Mouse (Mus musculus): ENCODE data around the gene Cenpf. TPM values are rescaled to one million over a fixed set of nuclear protein-coding genes. Genes with fewer than 3 reads are reported as not detected.

Cenpf gene
- polyA plus RNA-seq, 1 experiment from 2014 or later, result 106 TPM

GRCm38 (mm10) chr1:189726121-189726520, 38.2 kb upstream of the Cenpf start:
- Histone ChIP-seq H3K4me3 (ENCODE audit: low read depth, low read length) (no peak overlapping the region), H3K9me3 (replicated peaks; ENCODE audit: control insufficient read depth, low read length) (no peaks in the 10 kb centered on the region), H3K9ac (replicated peaks; ENCODE audit: low read length) (no peak overlapping the region), H3K4me2 (ENCODE audit: low read depth, low read length) (no peak overlapping the region), H3K4me1 (ENCODE audit: control insufficient read depth, insufficient read depth, low read length) (no peaks in the 10 kb centered on the region; the same call in 1 of the 2 replicates), H3K27ac (replicated peaks; ENCODE audit: low read depth, low read length) (no peak overlapping the region), H3K36me3 (replicated peaks; ENCODE audit: control insufficient read depth, insufficient read depth, low read depth, low read length) (no peaks in the 10 kb centered on the region), H3K27me3 (ENCODE audit: control insufficient read depth, insufficient read depth, low read length) (no peaks in the 10 kb centered on the region)
- ATAC-seq (replicated peaks; ENCODE audit: insufficient number of reproducible peaks, low FRiP score, low TSS enrichment, low read depth) (no peak), DNase-seq (ENCODE audit: low spot score) (no peak)
- 60% methylated on average over 4 of the region's 4 CpGs for WGBS

GRCm38 (mm10) chr1:189718600-189718999, 30.7 kb upstream of the Cenpf start:
- Histone ChIP-seq H3K27me3 (ENCODE audit: control insufficient read depth, insufficient read depth, low read length) (no peaks in the 10 kb centered on the region), H3K4me2 (ENCODE audit: low read depth, low read length) (no peak overlapping the region), H3K27ac (replicated peaks; ENCODE audit: low read depth, low read length) (no peak overlapping the region), H3K4me3 (ENCODE audit: low read depth, low read length) (no peak overlapping the region), H3K9me3 (replicated peaks; ENCODE audit: control insufficient read depth, low read length) (no peaks in the 10 kb centered on the region), H3K9ac (replicated peaks; ENCODE audit: low read length) (no peak overlapping the region), H3K36me3 (replicated peaks; ENCODE audit: control insufficient read depth, insufficient read depth, low read depth, low read length) (no peaks in the 10 kb centered on the region), H3K4me1 (ENCODE audit: control insufficient read depth, insufficient read depth, low read length) (no peaks in the 10 kb centered on the region)
- no peak for ATAC-seq (replicated peaks; ENCODE audit: insufficient number of reproducible peaks, low FRiP score, low TSS enrichment, low read depth)
- 84% methylated on average over 5 of the region's 5 CpGs for WGBS
- no peak for DNase-seq (ENCODE audit: low spot score)

GRCm38 (mm10) chr1:189717546-189717945, 29.7 kb upstream of the Cenpf start:
- WGBS, result 86% methylated on average over 11 of the region's 11 CpGs
- H3K27me3 ChIP-seq (ENCODE audit: control insufficient read depth, insufficient read depth, low read length), result no peaks in the 10 kb centered on the region
- no peak overlapping the region for H3K4me2 ChIP-seq (ENCODE audit: low read depth, low read length)
- H3K36me3 ChIP-seq (replicated peaks; ENCODE audit: control insufficient read depth, insufficient read depth, low read depth, low read length), result no peaks in the 10 kb centered on the region
- no peaks in the 10 kb centered on the region for H3K4me1 ChIP-seq (ENCODE audit: control insufficient read depth, insufficient read depth, low read length)
- no peak overlapping the region for H3K4me3 ChIP-seq (ENCODE audit: low read depth, low read length)
- H3K27ac ChIP-seq (replicated peaks; ENCODE audit: low read depth, low read length), result no peak overlapping the region
- DNase-seq (ENCODE audit: low spot score) (no peak), ATAC-seq (replicated peaks; ENCODE audit: insufficient number of reproducible peaks, low FRiP score, low TSS enrichment, low read depth) (no peak)
- no peaks in the 10 kb centered on the region for H3K9me3 ChIP-seq (replicated peaks; ENCODE audit: control insufficient read depth, low read length)
- no peak overlapping the region for H3K9ac ChIP-seq (replicated peaks; ENCODE audit: low read length)

- Histone ChIP-seq H3K9ac (replicated peaks; ENCODE audit: low read length) (no peak overlapping the region), H3K4me3 (ENCODE audit: low read depth, low read length) (no peak overlapping the region), H3K36me3 (replicated peaks; ENCODE audit: control insufficient read depth, insufficient read depth, low read depth, low read length) (no peaks in the 10 kb centered on the region), H3K9me3 (replicated peaks; ENCODE audit: control insufficient read depth, low read length) (no peaks in the 10 kb centered on the region), H3K4me2 (ENCODE audit: low read depth, low read length) (no peak overlapping the region), H3K4me1 (ENCODE audit: control insufficient read depth, insufficient read depth, low read length) (no peaks in the 10 kb centered on the region), H3K27me3 (ENCODE audit: control insufficient read depth, insufficient read depth, low read length) (no peaks in the 10 kb centered on the region), H3K27ac (replicated peaks; ENCODE audit: low read depth, low read length) (no peak overlapping the region)
- ATAC-seq (replicated peaks; ENCODE audit: insufficient number of reproducible peaks, low FRiP score, low TSS enrichment, low read depth) (no peak), DNase-seq (ENCODE audit: low spot score) (no peak)
- 47% methylated on average over 19 of the region's 19 CpGs for WGBS
Measured at GRCm38 (mm10) chr1:189715915-189716797, 28.3 kb upstream of the Cenpf start.

- H3K36me3 ChIP-seq (replicated peaks; ENCODE audit: control insufficient read depth, insufficient read depth, low read depth, low read length), result no peaks in the 10 kb centered on the region
- WGBS, result 79% methylated on average over 8 of the region's 8 CpGs
Measured at GRCm38 (mm10) chr1:189709001-189709400, 21.1 kb upstream of the Cenpf start.

GRCm38 (mm10) chr1:189707419-189707818, 19.5 kb upstream of the Cenpf start:
- ATAC-seq (replicated peaks; ENCODE audit: insufficient number of reproducible peaks, low FRiP score, low TSS enrichment, low read depth) (0 out of 2 replicates have a peak, but pooled peaks have one; percentile 59), DNase-seq (ENCODE audit: low spot score) (no peak)
- no peaks in the 10 kb centered on the region for H3K4me1 ChIP-seq (ENCODE audit: control insufficient read depth, insufficient read depth, low read length)
- H3K4me3 ChIP-seq (ENCODE audit: low read depth, low read length), result no peak overlapping the region
- H3K4me2 ChIP-seq (ENCODE audit: low read depth, low read length), result no peak overlapping the region
- WGBS, result 18% methylated on average over 5 of the region's 5 CpGs
- no peak overlapping the region for H3K9ac ChIP-seq (replicated peaks; ENCODE audit: low read length)
- no peak overlapping the region for H3K27ac ChIP-seq (replicated peaks; ENCODE audit: low read depth, low read length)
- H3K36me3 ChIP-seq (replicated peaks; ENCODE audit: control insufficient read depth, insufficient read depth, low read depth, low read length), result no peaks in the 10 kb centered on the region
- H3K9me3 ChIP-seq (replicated peaks; ENCODE audit: control insufficient read depth, low read length), result no peaks in the 10 kb centered on the region
- no peaks in the 10 kb centered on the region for H3K27me3 ChIP-seq (ENCODE audit: control insufficient read depth, insufficient read depth, low read length)

More at GRCm38 (mm10) chr1:189709001-189709400, 21.1 kb upstream of the Cenpf start:
- H3K9me3 ChIP-seq (replicated peaks; ENCODE audit: control insufficient read depth, low read length), result no peaks in the 10 kb centered on the region
- H3K27ac ChIP-seq (replicated peaks; ENCODE audit: low read depth, low read length), result no peak overlapping the region
- ATAC-seq (replicated peaks; ENCODE audit: insufficient number of reproducible peaks, low FRiP score, low TSS enrichment, low read depth) (no peak), DNase-seq (ENCODE audit: low spot score) (no peak)
- no peaks in the 10 kb centered on the region for H3K27me3 ChIP-seq (ENCODE audit: control insufficient read depth, insufficient read depth, low read length)
- no peak overlapping the region for H3K9ac ChIP-seq (replicated peaks; ENCODE audit: low read length)
- no peak overlapping the region for H3K4me2 ChIP-seq (ENCODE audit: low read depth, low read length)
- H3K4me1 ChIP-seq (ENCODE audit: control insufficient read depth, insufficient read depth, low read length), result no peaks in the 10 kb centered on the region
- H3K4me3 ChIP-seq (ENCODE audit: low read depth, low read length), result no peak overlapping the region

- no peak overlapping the region for H3K9ac ChIP-seq (replicated peaks; ENCODE audit: low read length)
- no peak for DNase-seq (ENCODE audit: low spot score)
- H3K36me3 ChIP-seq (replicated peaks; ENCODE audit: control insufficient read depth, insufficient read depth, low read depth, low read length), result no peaks in the 10 kb centered on the region
- H3K4me3 ChIP-seq (ENCODE audit: low read depth, low read length), result no peak overlapping the region
- H3K27ac ChIP-seq (replicated peaks; ENCODE audit: low read depth, low read length), result no peak overlapping the region
- no peaks in the 10 kb centered on the region for H3K9me3 ChIP-seq (replicated peaks; ENCODE audit: control insufficient read depth, low read length)
- no peak for ATAC-seq (replicated peaks; ENCODE audit: insufficient number of reproducible peaks, low FRiP score, low TSS enrichment, low read depth)
- no peaks in the 10 kb centered on the region for H3K27me3 ChIP-seq (ENCODE audit: control insufficient read depth, insufficient read depth, low read length)
- no peak overlapping the region for H3K4me2 ChIP-seq (ENCODE audit: low read depth, low read length)
- H3K4me1 ChIP-seq (ENCODE audit: control insufficient read depth, insufficient read depth, low read length), result no peaks in the 10 kb centered on the region
Measured at GRCm38 (mm10) chr1:189707014-189707413, 19.1 kb upstream of the Cenpf start.

- H3K36me3 ChIP-seq (replicated peaks; ENCODE audit: control insufficient read depth, insufficient read depth, low read depth, low read length), result no peaks in the 10 kb centered on the region
- no peaks in the 10 kb centered on the region for H3K27me3 ChIP-seq (ENCODE audit: control insufficient read depth, insufficient read depth, low read length)
- no peak overlapping the region for H3K9ac ChIP-seq (replicated peaks; ENCODE audit: low read length)
- H3K4me1 ChIP-seq (ENCODE audit: control insufficient read depth, insufficient read depth, low read length), result no peaks in the 10 kb centered on the region
- H3K4me3 ChIP-seq (ENCODE audit: low read depth, low read length), result no peak overlapping the region
- H3K4me2 ChIP-seq (ENCODE audit: low read depth, low read length), result no peak overlapping the region
- DNase-seq (ENCODE audit: low spot score), result no peak
- no peak for ATAC-seq (replicated peaks; ENCODE audit: insufficient number of reproducible peaks, low FRiP score, low TSS enrichment, low read depth)
- H3K9me3 ChIP-seq (replicated peaks; ENCODE audit: control insufficient read depth, low read length), result no peaks in the 10 kb centered on the region
- WGBS, result 72% methylated on average over 12 of the region's 12 CpGs
- no peak overlapping the region for H3K27ac ChIP-seq (replicated peaks; ENCODE audit: low read depth, low read length)
Measured at GRCm38 (mm10) chr1:189706040-189706645, 18.3 kb upstream of the Cenpf start.
